ENCODE assay signal across 13 mouse cellular contexts in the genomic region with DNA sequence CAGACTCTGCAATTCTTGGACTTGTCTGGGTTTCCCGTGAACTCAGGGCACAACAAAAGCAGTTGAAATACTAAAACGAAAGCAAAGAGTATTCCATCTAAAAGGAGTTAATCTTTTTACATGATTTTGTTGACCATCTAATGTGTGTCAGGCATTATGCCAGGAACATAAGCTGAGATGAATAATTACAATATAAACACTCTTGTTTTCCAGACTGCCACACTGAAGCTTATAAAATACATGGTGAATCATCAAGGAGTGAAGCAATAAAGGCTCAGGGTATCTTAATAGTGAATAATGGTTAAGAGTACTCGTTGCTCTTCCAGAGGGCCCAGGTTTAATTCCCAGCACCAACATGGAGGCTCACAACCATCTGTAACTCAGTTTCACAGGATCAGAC.
"Had no signal": no experiment of that assay in that cellular context is flagged by ENCODE, and none has a peak within 500 bp of the region (broad histone marks: within the 10 kb centered on the region; RNA-seq: fewer than 3 reads in every experiment).

No protein-coding gene starts in this region.

- H3K4me2 ChIP-seq: limb, embryonic 15.5 days; liver, embryonic 12.5 days; lung, embryonic 15.5 days; neural tube, embryonic 12.5 days had no signal

- ATAC-seq: liver, embryonic 12.5 days had no signal

- H3K4me1 ChIP-seq: liver, embryonic 12.5 days; midbrain, embryonic 10.5 days; neural tube, embryonic 12.5 days had no signal

- DNase-seq: kidney, adult 8-10 months; kidney, postnatal 14 days; lung, postnatal 4 days; midbrain, embryonic 14.5 days; right cerebral cortex, postnatal 4 days; spleen, adult 18-20 months; thymus, postnatal 36 days had no signal

- H3K27me3 ChIP-seq: limb, embryonic 15.5 days; liver, embryonic 12.5 days; lung, embryonic 15.5 days; neural tube, embryonic 12.5 days had no signal

- H3K36me3 ChIP-seq: limb, embryonic 15.5 days; liver, embryonic 12.5 days; lung, embryonic 15.5 days; midbrain, embryonic 10.5 days; neural tube, embryonic 12.5 days had no signal

- H3K9ac ChIP-seq: limb, embryonic 15.5 days; liver, embryonic 12.5 days; lung, embryonic 15.5 days; neural tube, embryonic 12.5 days had no signal

- H3K9me3 ChIP-seq: limb, embryonic 15.5 days; lung, embryonic 15.5 days; neural tube, embryonic 12.5 days had no signal

- H3K4me3 ChIP-seq: left cerebral cortex, adult 2 months; limb, embryonic 15.5 days; liver, embryonic 12.5 days; lung, embryonic 15.5 days; midbrain, embryonic 10.5 days; neural tube, embryonic 12.5 days had no signal

- H3K27ac ChIP-seq: left cerebral cortex, adult 2 months; limb, embryonic 15.5 days; liver, embryonic 12.5 days; lung, embryonic 15.5 days; midbrain, embryonic 10.5 days; neural tube, embryonic 12.5 days had no signal
